Mouse (Mus musculus) megakaryocyte, embryonic 14.5 days (primary cell): ENCODE data around the gene Apoa1.

Experiments
- FLI1 ChIP-seq: IDR thresholded peaks from 2 replicates; pipeline ENCODE4 v1.6.1; 2012; ENCODE audit warnings: low read length, inconsistent platforms, mixed read lengths
- GATA1 ChIP-seq: IDR thresholded peaks from 3 replicates; pipeline ENCODE4 v1.6.1; 2012; ENCODE audit warnings: mixed read lengths, low read length, inconsistent platforms, borderline replicate concordance

DNA sequence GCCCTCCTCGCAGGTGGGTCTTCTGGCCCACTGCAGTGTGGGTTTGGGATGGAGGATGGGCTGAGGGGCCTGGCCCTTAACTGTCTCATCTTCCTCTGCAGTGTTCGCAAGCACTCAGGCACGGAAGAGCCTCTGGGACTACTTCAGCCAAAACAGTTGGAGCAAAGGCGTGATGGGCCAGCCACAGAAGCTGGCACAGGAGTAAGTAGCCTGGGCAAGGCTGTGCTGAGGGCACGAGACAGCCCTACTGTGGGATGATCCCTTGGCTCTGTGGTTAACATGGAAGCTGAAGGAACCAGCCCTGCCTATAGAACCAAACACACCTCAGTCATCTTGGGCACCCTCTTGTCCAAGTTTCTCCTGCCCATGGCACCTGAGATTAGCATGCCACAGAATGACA, 40.7 kb downstream of the Apoa1 start:
- TF ChIP-seq GATA1 (no peak), FLI1 (no peak)
